Mouse (Mus musculus) kidney, postnatal 0 days (tissue): Measurements from ENCODE around the gene Ibtk. TPM values are rescaled to one million over a fixed set of nuclear protein-coding genes. Genes with fewer than 3 reads are reported as not detected.
A peak's percentile ranks its signal among the peaks of the same experiment; 100 is the strongest.
"Not testable (repeated sequence)": the region's sequence is repeated elsewhere in the genome, so short reads cannot be mapped to it uniquely, and the experiment has no call there.

Experiments
- ATAC-seq: fragments of 200-750 bp; cut with Nextera tagmentation; replicated peaks from 2 replicates; pipeline ENCODE4 v1.8.0; 2017; ENCODE audit warnings: low read depth, moderate number of reproducible peaks, moderate TSS enrichment, moderate library complexity; ENCODE audit not compliant: low FRiP score
- DNase-seq: peaks from one replicate; pipeline ENCODE4 v3.0.0-alpha.2; 2016; ENCODE audit warnings: low spot score
- H3K27ac ChIP-seq: fragments of 300-500 bp; sonication (generic); 2 replicates; pipeline ENCODE4 v1.5.1; 2014; ENCODE audit warnings: mild to moderate bottlenecking
- H3K27me3 ChIP-seq: fragments of 300-500 bp; sonication (generic); 2 replicates; pipeline ENCODE4 v1.6.1; 2014; ENCODE audit warnings: low read length, mixed read lengths; ENCODE audit not compliant: insufficient read depth
- H3K36me3 ChIP-seq: fragments of 300-500 bp; sonication (generic); 2 replicates; pipeline ENCODE4 v1.6.1; 2014; ENCODE audit warnings: low read length, mixed read lengths; ENCODE audit not compliant: insufficient read depth
- H3K4me1 ChIP-seq: fragments of 300-500 bp; sonication (generic); replicated peaks from 2 replicates; pipeline ENCODE4 v1.6.1; 2014; ENCODE audit warnings: antibody characterized with exemption, low read length, mixed read lengths; ENCODE audit not compliant: insufficient read depth
- H3K4me2 ChIP-seq: fragments of 300-500 bp; sonication (generic); 2 replicates; pipeline ENCODE4 v1.6.1; 2014; ENCODE audit warnings: mild to moderate bottlenecking, low read length, moderate library complexity, mixed read lengths
- H3K4me3 ChIP-seq: fragments of 300-500 bp; sonication (generic); replicated peaks from 2 replicates; pipeline ENCODE4 v1.5.1; 2014; ENCODE audit warnings: low read depth, low read length
- H3K9ac ChIP-seq: fragments of 300-500 bp; sonication (generic); 2 replicates; pipeline ENCODE4 v1.6.1; 2014; ENCODE audit warnings: low read depth, low read length
- H3K9me3 ChIP-seq: fragments of 300-500 bp; sonication (generic); replicated peaks from 2 replicates; pipeline ENCODE4 v1.6.1; 2016; ENCODE audit warnings: low read length, inconsistent platforms, mixed read lengths
- CTCF ChIP-seq: IDR thresholded peaks from 2 replicates; pipeline ENCODE4 v1.5.1; 2016; ENCODE audit warnings: antibody characterized with exemption, low read depth, mild to moderate bottlenecking, moderate library complexity
- WGBS: fragments of 180-500 bp; shearing (Covaris S2); extraction: QIAGEN DNeasy Blood & Tissue Kit; methylation state at CpG from one replicate; pipeline ENCODE4 v1.1.7; 2014; 5-methylcytosine and 5-hydroxymethylcytosine counted together
- polyA plus RNA-seq: library from polyadenylated mRNA; unstranded; fragments of >200 nt; fragmentation: Nextera tagmentation; extraction: Ambion mirVana; gene quantifications from 2 replicates; pipeline ENCODE4 v1.2.1, GENCODE M21; 2015

The Ibtk gene
- polyA plus RNA-seq, result 20.0 and 21.4 TPM in 2 replicates

DNA sequence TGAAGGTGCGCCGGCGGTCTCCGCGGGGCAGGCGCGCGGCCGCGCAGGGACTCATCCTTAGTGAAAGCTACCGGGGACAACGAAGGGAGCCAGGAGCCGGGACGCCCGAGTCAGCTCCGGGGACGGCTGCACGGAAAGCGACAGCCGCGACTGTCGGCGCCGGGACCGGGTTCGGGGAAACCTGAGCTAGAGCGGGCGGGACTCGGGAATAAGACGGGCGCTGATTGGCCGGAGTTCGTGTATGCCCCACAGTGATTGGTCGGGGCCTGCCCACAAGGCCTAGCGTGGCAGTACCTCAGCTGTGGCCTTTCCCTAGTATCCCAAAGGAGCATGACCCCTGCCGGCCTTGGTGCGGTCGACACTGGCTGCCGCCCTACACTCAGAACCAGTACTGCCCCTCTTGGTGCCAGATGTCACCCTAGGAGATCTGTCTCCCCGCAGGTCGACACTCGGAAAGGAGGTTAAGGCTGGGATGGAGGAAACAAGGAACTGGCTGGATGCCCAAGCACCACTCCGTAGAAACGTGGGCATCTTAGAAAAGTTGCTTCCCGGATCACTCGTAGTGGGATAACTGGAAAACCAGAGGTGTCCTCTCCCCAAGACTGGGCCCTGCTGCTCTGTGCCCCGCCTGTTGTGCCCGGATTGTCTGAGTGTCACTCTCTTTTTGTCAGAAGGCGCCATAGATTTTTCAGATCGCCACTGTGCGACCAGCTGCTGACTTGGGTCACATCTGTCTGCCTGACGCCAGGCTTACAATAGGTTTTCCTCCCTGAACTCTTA lies at the start of gene Ibtk:
Ibtk (minus strand) TSS at position 193 of the 780 bp plus-strand sequence.
- DNase-seq (peak; percentile 97), ATAC-seq (peak; percentile 99)
- peak; percentile 36 for TF ChIP-seq CTCF
- H3K27ac ChIP-seq, result peak within 1 kb of the TSS; percentile 99
- H3K9ac ChIP-seq, result peak within 1 kb of the TSS; percentile 96
- H3K4me3 ChIP-seq, result peak within 1 kb of the TSS; percentile 91
- WGBS, result under 1% methylated on average over 52 of the region's 52 CpGs
- H3K4me1 ChIP-seq, result no peaks in the 10 kb centered on the region
- no peaks in the 10 kb centered on the region for H3K27me3 ChIP-seq
- peak within 1 kb of the TSS; percentile 69 for H3K4me2 ChIP-seq
- no peaks in the 10 kb centered on the region for H3K9me3 ChIP-seq
- no peaks in the 10 kb centered on the region for H3K36me3 ChIP-seq

DNA sequence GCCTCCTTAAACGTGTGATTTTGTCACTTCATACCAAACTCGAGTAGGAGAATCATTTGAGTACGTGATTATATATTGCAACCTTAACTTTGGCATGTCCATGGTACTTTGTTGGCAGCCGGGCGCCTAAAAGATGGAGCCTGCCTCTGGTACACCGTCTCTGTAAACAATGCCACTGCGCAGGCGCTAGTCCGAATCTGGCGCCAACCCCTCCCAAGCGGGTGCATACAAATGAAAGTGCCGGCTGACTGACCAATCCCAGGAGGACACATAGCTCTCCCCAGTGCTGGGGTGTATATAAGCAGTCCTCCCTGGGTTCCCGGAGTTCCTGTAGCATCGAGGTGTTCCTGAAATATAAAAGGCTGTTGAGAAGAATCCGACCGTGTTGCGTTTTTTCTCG lies 42.4 kb upstream of the Ibtk start:
- not testable (repeated sequence) for H3K9me3 ChIP-seq, H3K9ac ChIP-seq, H3K27me3 ChIP-seq, H3K4me3 ChIP-seq, H3K36me3 ChIP-seq, H3K4me2 ChIP-seq, DNase-seq, ATAC-seq, H3K4me1 ChIP-seq, H3K27ac ChIP-seq
- WGBS, result 93% methylated on average over 18 of the region's 18 CpGs

DNA sequence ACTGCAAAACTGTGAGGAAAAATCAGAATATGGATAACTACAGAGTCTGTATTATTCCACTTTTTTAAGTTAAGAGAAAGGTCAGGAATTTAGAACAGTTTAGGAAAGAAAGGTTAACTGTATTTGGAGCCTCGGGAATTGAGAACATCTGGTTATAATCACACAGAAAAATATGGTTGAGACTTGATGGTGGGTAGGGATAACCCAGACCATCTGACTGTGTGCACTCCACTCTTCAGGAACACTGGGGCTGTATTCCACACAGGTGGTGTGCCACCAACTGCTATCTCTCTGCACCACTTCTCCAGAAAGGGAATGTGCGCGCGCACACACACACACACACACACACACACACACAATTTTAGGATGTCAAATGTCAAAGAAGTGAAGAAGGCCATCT lies 31.1 kb upstream of the Ibtk start:
- ATAC-seq (no peak), DNase-seq (no peak)
- no peak overlapping the region for H3K4me3 ChIP-seq
- no peaks in the 10 kb centered on the region for H3K27me3 ChIP-seq
- no peaks in the 10 kb centered on the region for H3K9me3 ChIP-seq
- no peak overlapping the region for H3K4me2 ChIP-seq
- no peaks in the 10 kb centered on the region for H3K36me3 ChIP-seq
- TF ChIP-seq CTCF, result no peak
- 86% methylated on average over 4 of the region's 4 CpGs for WGBS
- no peak overlapping the region for H3K27ac ChIP-seq
- H3K4me1 ChIP-seq, result no peaks in the 10 kb centered on the region
- H3K9ac ChIP-seq, result no peak overlapping the region

DNA sequence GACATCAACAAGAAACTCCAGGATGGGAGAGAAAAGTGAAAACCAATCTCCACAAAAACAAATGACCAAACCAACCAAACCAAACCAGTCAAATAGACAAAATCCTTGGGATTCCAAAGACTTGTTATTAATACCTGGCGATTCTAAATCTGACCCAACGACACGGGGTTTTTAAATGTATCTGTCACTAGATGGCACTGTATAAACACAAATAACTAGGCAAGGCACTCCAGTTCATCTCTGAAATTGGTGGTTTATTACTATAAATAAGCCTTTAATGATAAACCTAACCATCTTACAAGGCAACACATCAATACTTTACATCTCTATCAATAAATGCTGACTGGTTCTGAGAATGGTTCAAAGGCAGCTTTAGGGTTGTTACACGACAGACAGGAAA lies 30.3 kb upstream of the Ibtk start:
- 19% methylated on average over 4 of the region's 4 CpGs for WGBS
- H3K4me2 ChIP-seq, result no peak overlapping the region
- DNase-seq, result peak; percentile 83

DNA sequence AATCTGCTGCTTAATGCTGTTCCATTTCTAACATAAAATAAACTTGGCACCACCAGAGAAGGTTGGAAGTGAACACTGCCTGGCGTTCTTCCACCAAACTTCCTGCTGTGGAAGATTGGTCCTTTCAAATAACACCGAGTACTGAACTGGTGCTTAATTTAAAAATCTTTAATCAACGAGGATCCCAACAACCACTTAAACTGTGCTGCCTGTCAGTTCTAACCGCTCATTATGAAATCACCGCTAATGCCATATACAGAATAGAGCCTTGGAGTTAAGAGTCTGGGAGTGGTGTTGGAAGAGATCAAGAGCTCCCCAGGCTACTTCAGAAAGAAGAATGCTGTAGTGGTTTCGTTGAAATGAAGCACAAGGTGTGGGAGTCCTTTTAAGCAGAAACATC lies 28.4 kb upstream of the Ibtk start:
- H3K4me3 ChIP-seq, result no peak overlapping the region
- DNase-seq (no peak), ATAC-seq (no peak)
- no peak overlapping the region for H3K4me2 ChIP-seq
- no peaks in the 10 kb centered on the region for H3K4me1 ChIP-seq
- WGBS, result 64% methylated on average over 6 of the region's 6 CpGs
- H3K36me3 ChIP-seq, result no peaks in the 10 kb centered on the region
- H3K27ac ChIP-seq, result no peak overlapping the region
- no peaks in the 10 kb centered on the region for H3K9me3 ChIP-seq
- H3K27me3 ChIP-seq, result no peaks in the 10 kb centered on the region
- TF ChIP-seq CTCF, result no peak
- no peak overlapping the region for H3K9ac ChIP-seq

More for the DNA sequence above, 30.3 kb upstream of the Ibtk start:
- Histone ChIP-seq H3K27me3 (no peaks in the 10 kb centered on the region), H3K9ac (no peak overlapping the region), H3K4me1 (no peaks in the 10 kb centered on the region), H3K36me3 (no peaks in the 10 kb centered on the region), H3K9me3 (no peaks in the 10 kb centered on the region), H3K27ac (no peak overlapping the region), H3K4me3 (no peak overlapping the region)
- no peak for ATAC-seq
- TF ChIP-seq CTCF, result peak; percentile 72

DNA sequence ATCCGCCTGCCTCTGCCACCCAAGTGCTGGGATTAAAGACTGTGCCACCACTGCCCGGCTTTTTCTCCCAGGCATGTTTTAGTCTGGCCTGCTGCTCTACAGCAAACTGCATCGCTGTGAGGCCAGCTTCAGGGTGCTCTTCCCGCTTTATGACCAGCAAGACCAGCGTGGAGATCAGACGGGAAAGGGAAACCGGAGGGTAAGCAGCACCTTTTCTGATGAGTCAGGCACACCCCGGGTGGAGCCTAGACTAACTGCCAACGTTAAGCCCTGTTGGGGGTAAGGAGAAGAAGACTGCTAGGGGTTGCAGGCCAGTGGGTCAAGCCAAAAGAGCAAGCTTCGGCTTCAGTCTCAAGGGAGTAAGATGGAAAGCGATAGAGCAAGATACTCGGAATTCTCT lies 23.1 kb upstream of the Ibtk start:
- DNase-seq (no peak), ATAC-seq (no peak)
- Histone ChIP-seq H3K27ac (no peak overlapping the region), H3K27me3 (no peaks in the 10 kb centered on the region), H3K4me2 (no peak overlapping the region), H3K4me1 (no peaks in the 10 kb centered on the region), H3K9ac (no peak overlapping the region), H3K9me3 (no peaks in the 10 kb centered on the region), H3K4me3 (no peak overlapping the region), H3K36me3 (no peaks in the 10 kb centered on the region)
- no peak for TF ChIP-seq CTCF
- 68% methylated on average over 12 of the region's 12 CpGs for WGBS
